Mouse (Mus musculus) neutrophil, adult 65 days (primary cell): ENCODE measurements around the gene Fzr1. TPM values are rescaled to one million over a fixed set of nuclear protein-coding genes. Genes with fewer than 3 reads are reported as not detected.

Source experiments
- total RNA-seq: library from RNA; stranded (reverse); gene quantifications from 2 replicates; pipeline ENCODE4 v1.2.4, GENCODE M21; 2023

The Fzr1 gene
- total RNA-seq, result 50.3 and 54.1 TPM in 2 replicates

DNA sequence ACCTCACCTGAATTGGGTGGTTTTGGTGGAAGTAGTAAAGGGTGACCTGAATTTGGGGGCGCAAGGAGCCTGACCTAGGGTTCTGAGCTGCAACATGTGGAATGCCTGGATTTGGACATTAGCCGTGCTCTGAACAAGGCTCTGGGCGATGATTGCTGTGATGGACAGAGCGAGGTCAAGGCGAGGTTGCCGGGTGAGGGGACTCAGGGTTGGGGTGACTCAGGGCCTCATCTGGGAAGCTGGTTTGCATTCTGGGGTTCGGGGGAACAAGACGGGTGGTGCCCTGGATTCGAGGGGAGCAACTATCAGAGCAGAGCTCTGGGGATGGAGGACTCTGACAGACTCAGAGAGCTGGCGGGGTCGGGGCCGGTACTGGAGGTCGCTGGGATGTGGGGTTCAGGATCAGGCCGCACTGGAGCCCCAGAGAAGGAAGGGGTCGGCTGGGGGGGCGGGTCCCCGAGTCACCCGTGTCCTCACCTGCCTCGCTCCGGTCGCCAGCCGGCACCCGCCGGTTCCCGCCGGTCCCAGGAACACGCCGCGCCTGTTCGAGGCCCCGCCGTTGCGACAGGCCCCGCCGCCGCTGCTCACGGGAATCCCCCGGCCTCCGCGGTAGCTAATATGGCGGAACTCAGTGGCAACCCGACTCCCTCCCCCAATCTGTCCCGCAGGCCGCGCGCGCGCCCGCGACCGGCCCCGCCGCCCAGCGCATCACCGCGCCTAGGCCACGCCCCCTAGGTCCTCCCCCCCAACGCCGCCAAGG lies at the start of gene Fzr1:
Fzr1 (minus strand) TSS at position 724 of the 760 bp plus-strand sequence.

GRCm38 (mm10) chr10:81392781-81393185 lies 14.5 kb upstream of the Fzr1 start, which contains the start of gene Smim24:
TSS of gene Smim24 (plus strand) at chr10:81393051.

GRCm38 (mm10) chr10:81388505-81389055 lies 10.3 kb upstream of the Fzr1 start, which contains the start of gene Gm48552:
TSS of gene Gm48552 (plus strand) at chr10:81389005.

GRCm38 (mm10) chr10:81383802-81384604 lies 5.7 kb upstream of the Fzr1 start, which contains the start of the genes Dohh and Gm48551:
TSS of gene Dohh (plus strand) at chr10:81384428.
TSS of gene Gm48551 (plus strand) at chr10:81384466.

DNA sequence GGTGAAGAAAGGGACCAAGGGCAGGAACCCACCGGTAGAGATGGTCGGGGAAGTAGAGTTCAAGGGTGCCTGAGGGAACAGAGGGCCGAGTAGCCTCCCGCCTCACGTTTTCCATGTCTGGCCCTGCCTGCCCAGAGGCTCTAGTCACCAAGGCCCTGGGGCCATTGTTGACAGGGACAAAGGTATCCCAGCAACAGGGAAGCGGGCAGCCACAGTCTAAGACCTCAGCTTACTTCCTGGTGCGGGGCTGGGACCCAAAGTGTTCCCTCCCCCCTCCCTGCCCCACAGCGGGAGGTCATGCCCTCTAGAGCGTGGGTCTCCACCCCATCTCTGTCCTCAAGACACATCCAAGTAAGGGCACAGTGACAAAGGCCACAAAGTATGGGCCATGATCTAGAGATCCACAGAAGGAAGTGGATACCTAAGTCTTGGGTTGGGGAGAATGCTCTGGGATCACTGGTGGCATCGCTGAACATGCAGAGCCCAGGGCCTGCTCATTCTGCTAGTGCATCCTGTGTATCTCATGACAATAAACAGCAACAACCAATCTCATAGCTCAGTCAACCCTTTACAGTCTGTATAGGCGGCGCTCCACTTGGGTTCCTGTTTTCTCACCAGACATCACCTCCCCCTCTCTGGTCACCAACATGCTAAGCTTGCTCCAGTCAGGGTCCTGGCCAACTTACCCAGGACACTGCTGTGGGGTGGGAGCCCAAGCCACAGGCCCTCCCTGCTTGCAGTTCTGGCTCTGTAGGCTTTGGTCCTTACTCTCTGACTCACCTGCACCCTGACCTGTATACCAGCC lies 12.4 kb downstream of the Fzr1 start, which contains the start of gene 4930404N11Rik:
4930404N11Rik (minus strand) TSS at position 145 of the 805 bp plus-strand sequence.

GRCm38 (mm10) chr10:81356991-81357844 lies 21.1 kb downstream of the Fzr1 start, which contains the start of gene Mfsd12:
TSS of gene Mfsd12 (plus strand) at chr10:81357491.

DNA sequence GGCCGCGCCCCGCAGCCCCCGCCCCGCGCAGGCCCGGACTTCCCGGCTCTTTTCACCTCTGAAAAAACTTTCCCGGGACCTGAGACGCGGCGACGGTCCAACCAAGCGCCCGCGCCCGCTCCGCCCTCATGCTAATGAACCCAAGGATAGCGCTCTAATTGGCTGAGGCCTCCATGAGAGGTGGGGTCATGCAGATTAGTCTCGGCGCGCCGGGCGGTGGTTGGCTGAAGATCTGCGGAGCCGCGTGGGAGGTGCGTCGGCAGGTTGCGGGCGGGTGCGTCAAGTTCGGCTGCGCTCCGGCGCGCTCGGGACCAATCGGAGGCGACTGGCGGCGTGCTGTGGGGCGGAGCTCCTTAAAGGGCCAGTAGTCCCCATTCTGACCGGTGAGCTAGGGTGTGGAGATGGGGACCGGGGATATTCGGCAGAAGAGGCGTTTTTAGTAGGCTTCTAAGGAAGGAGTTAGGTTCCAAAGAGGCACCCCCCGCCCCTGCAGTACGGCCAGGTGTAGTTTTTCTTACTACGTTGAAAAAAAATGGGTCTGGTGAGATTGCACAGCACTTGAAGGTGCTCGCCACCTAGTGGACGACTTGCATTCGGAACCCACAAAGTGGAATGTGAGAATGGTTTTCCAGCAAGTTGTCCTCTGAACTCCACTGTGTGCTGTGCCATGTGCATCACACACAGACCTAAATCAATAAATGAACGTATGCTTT lies 27.8 kb downstream of the Fzr1 start, which contains the start of gene Hmg20b:
Hmg20b (minus strand) TSS at position 130 of the 713 bp plus-strand sequence.

DNA sequence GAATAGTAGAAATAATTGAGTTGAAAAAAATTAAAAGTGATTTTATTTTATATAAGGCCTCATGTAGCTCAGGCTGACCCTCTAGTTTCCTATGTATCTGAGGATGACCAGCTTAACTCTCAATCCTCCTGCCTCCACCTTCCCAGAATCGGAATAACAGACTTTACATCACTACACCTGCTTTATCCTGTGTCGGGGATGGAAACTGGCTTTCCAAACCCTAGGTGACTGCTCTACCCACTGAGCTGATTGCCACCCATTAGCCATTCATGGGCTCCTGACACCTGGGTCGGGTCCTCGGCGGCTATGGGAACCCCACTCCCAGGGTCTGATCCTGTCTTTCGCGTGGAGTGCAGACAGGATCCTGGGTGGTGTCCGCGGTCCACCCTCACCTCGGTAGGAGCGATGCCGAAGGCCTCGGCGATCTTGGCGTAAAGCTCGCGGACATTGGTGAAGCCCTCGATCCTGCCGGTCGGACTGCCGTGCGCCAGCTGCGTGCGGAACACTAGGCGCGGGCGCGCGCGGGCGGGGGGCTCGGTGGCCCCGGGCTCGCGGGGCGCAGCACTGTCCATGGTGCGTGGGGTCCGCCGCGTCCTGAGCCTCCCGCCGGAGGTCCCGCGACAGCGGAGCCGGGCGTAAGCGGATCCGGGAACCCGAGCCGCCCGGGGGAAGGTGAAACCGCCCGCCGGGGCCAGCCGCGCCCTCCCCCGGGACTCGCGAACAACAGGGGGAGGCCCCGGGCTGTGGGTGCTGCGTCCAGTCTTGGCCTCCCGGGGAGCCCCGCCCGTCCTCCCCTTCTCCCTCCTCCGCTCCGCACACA lies 35.4 kb downstream of the Fzr1 start, which contains the start of gene Gipc3:
Gipc3 (minus strand) TSS at position 581 of the 820 bp plus-strand sequence.

GRCm38 (mm10) chr10:81328386-81328785 lies 49.9 kb downstream of the Fzr1 start, which contains the start of gene Tbxa2r:
TSS of gene Tbxa2r (plus strand) at chr10:81328731.

DNA sequence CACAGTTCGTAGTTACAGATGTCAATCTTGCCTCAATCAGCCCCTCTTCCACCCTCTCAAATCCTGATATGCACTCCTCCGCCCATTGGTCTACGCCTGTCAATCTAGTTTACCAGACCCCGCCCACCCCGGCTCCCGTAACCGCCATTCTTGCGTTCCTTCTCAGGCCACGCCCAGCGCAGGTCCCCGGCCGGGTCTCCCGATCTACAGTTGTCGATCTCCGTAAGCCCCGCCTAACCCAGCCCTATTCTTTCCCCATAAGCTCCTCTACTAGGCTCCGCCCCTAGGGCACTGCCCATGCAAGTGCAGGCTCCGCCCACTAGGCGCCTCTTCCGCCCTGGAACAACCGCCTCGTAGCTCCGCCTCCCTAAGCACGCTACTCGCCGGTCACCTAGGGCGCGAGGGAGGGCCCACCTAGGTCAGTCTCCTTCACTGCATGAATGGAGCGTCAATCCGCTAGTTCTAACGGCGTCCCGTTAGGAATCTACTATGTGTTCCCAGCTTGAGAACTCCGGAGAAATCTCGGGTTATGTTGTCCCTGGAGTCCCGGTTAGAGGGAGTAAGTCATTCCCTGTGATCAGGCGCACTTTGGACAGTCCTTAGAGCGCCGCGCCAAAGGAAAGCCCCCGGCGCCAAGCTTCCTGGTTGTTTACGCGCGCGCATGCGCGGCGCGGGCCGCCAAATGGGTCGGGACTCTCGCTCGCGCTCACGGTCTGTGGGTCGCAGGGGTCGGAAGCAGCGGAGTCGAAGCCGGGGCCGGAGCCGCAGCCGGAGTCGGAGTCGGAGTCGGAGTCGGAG lies 57.6 kb downstream of the Fzr1 start, which contains the start of gene Cactin:
Cactin (plus strand) TSS at position 554 of the 798 bp plus-strand sequence.

Other genes with a start within 250 kb of the Fzr1 start
- 58.8 and 72.8 TPM in 2 replicates for gene Zbtb7a, start 243.3 kb downstream of the Fzr1 start, total RNA-seq
- gene Pias4, start 210.6 kb downstream of the Fzr1 start, total RNA-seq, result 27.7 and 33.9 TPM in 2 replicates
- gene Eef2, start 201.9 kb downstream of the Fzr1 start, total RNA-seq, result 599 and 665 TPM in 2 replicates
- gene Dapk3, start 195.5 kb downstream of the Fzr1 start, total RNA-seq, result 22.3 and 31.6 TPM in 2 replicates
- gene 4930442H23Rik, start 194.7 kb downstream of the Fzr1 start, total RNA-seq, result not detected in 2 replicates
- not detected in 2 replicates for gene Nmrk2, start 176.5 kb downstream of the Fzr1 start, total RNA-seq
- gene Atcay, start 147.7 kb downstream of the Fzr1 start, total RNA-seq, result not detected in 2 replicates
- 0.14 and 0.54 TPM in 2 replicates for gene Zfr2, start 145.4 kb downstream of the Fzr1 start, total RNA-seq
- gene Matk, start 125.6 kb downstream of the Fzr1 start, total RNA-seq, result 5.3 and 8.3 TPM in 2 replicates
- gene Mrpl54, start 111.6 kb downstream of the Fzr1 start, total RNA-seq, result 20.7 and 28.0 TPM in 2 replicates
- 21.8 and 26.0 TPM in 2 replicates for gene Apba3, start 111.6 kb downstream of the Fzr1 start, total RNA-seq
- 6.9 and 8.6 TPM in 2 replicates for gene Tjp3, start 86.9 kb downstream of the Fzr1 start, total RNA-seq
- 89.4 and 124 TPM in 2 replicates for gene Pip5k1c, start 85.6 kb downstream of the Fzr1 start, total RNA-seq
- 26.4 and 33.1 TPM in 2 replicates for gene Cactin, start 57.4 kb downstream of the Fzr1 start, total RNA-seq
- gene Tbxa2r, start 49.8 kb downstream of the Fzr1 start, total RNA-seq, result 0.47 TPM in 1 of 2 replicates, not detected in the other
- not detected in 2 replicates for gene Gipc3, start 35.2 kb downstream of the Fzr1 start, total RNA-seq
- gene Hmg20b, start 28.0 kb downstream of the Fzr1 start, total RNA-seq, result 38.3 and 47.1 TPM in 2 replicates
- gene Mfsd12, start 21.0 kb downstream of the Fzr1 start, total RNA-seq, result 26.6 and 28.7 TPM in 2 replicates
- gene 4930404N11Rik, start 12.7 kb downstream of the Fzr1 start, total RNA-seq, result 6.0 and 7.1 TPM in 2 replicates
- gene Dohh, start 5.9 kb upstream of the Fzr1 start, total RNA-seq, result 22.1 and 26.0 TPM in 2 replicates
- gene Gm48551, start 6.0 kb upstream of the Fzr1 start, total RNA-seq, result 2.0 and 2.2 TPM in 2 replicates
- 0.91 TPM in 1 of 2 replicates, not detected in the other for gene Gm48552, start 10.5 kb upstream of the Fzr1 start, total RNA-seq
- 5.1 and 6.8 TPM in 2 replicates for gene Smim24, start 14.5 kb upstream of the Fzr1 start, total RNA-seq
- gene Nfic, start 77.1 kb upstream of the Fzr1 start, total RNA-seq, result 60.2 and 61.9 TPM in 2 replicates
- gene Celf5, start 104.2 kb upstream of the Fzr1 start, total RNA-seq, result not detected in 2 replicates
- gene Ncln, start 117.9 kb upstream of the Fzr1 start, total RNA-seq, result 94.5 and 145 TPM in 2 replicates
- gene S1pr4, start 121.6 kb upstream of the Fzr1 start, total RNA-seq, result 74.1 and 98.5 TPM in 2 replicates
- 27.7 and 31.6 TPM in 2 replicates for gene Gna15, start 145.7 kb upstream of the Fzr1 start, total RNA-seq
- gene Gna11, start 166.7 kb upstream of the Fzr1 start, total RNA-seq, result 6.3 and 7.7 TPM in 2 replicates
- gene Aes, start 181.0 kb upstream of the Fzr1 start, total RNA-seq, result 259 and 315 TPM in 2 replicates
- 0.95 and 1.5 TPM in 2 replicates for gene Tle2, start 196.0 kb upstream of the Fzr1 start, total RNA-seq
- gene Tle6, start 222.6 kb upstream of the Fzr1 start, total RNA-seq, result 2.5 and 3.8 TPM in 2 replicates
- gene BC025920, start 227.8 kb upstream of the Fzr1 start, total RNA-seq, result 0.69 and 0.82 TPM in 2 replicates
- 9.8 and 10.9 TPM in 2 replicates for gene Sirt6, start 249.3 kb upstream of the Fzr1 start, total RNA-seq